Mouse (Mus musculus): ENCODE results near the gene Dtx2.

- TF ChIP-seq CTCF (conservative IDR thresholded peaks at IDR 0.05 in 1 of 2, IDR thresholded peaks at IDR 0.05 in 1 of 2; ENCODE audit: low read depth in 2 of 2, low read length in 2 of 2) (no peak), CHD1 (IDR thresholded peaks at IDR 0.05; ENCODE audit: low read depth, low read length) (no peak), RAD21 (IDR thresholded peaks at IDR 0.05; ENCODE audit: low read depth, low read length) (no peak), POLR2A (IDR thresholded peaks at IDR 0.05; ENCODE audit: low read depth, low read length) (no peak), KAT2A (IDR thresholded peaks at IDR 0.05; ENCODE audit: insufficient replicate concordance, low read length) (no peak), POLR2AphosphoS2 (IDR thresholded peaks at IDR 0.05; ENCODE audit: low read depth, low read length) (no peak), MAFK (IDR thresholded peaks at IDR 0.05; ENCODE audit: insufficient replicate concordance, low read length) (no peak), CHD2 (IDR thresholded peaks at IDR 0.05; ENCODE audit: low read length) (no peak), GABPA (IDR thresholded peaks at IDR 0.05; ENCODE audit: insufficient replicate concordance, low read depth, low read length) (no peak), MAX (IDR thresholded peaks at IDR 0.05; ENCODE audit: low read length) (no peak), MYC (IDR thresholded peaks at IDR 0.05; ENCODE audit: low read depth, low read length) (no peak), ZKSCAN1 (IDR thresholded peaks at IDR 0.05; ENCODE audit: borderline replicate concordance, low read depth, low read length) (no peak), ZC3H11A (IDR thresholded peaks at IDR 0.05; ENCODE audit: low read depth, low read length) (no peak), EP300 (IDR thresholded peaks at IDR 0.05; ENCODE audit: low read length) (no peak)
Measured at GRCm38 (mm10) chr5:136041666-136042065, 47.1 kb downstream of the Dtx2 start.

Data from CH12.LX (cell line).